Comparison of ENCODE assay signal across 26 mouse cellular contexts in genomic region chr5:102436581-102436980, GRCm38 (mm10).
"Had no signal": no experiment of that assay in that cellular context is flagged by ENCODE, and none has a peak within 500 bp of the region (broad histone marks: within the 10 kb centered on the region; RNA-seq: fewer than 3 reads in every experiment).

No protein-coding gene starts in this region.

- H3K4me3 ChIP-seq: kidney, embryonic 15.5 days; layer of hippocampus, adult 2 months; limb, embryonic 13.5 days; liver, embryonic 12.5 days; liver, embryonic 15.5 days; lung, embryonic 15.5 days; megakaryocyte, embryonic 14.5 days; midbrain, embryonic 10.5 days; midbrain, embryonic 13.5 days; neural tube, embryonic 12.5 days; neural tube, embryonic 15.5 days had no signal

- H3K9me3 ChIP-seq: kidney, embryonic 15.5 days; limb, embryonic 13.5 days; liver, embryonic 12.5 days; liver, embryonic 15.5 days; lung, embryonic 15.5 days; midbrain, embryonic 10.5 days; midbrain, embryonic 13.5 days; neural tube, embryonic 12.5 days; neural tube, embryonic 15.5 days had no signal

- DNase-seq: kidney, adult 8-10 months; kidney, postnatal 14 days; kidney, postnatal 4 days; layer of hippocampus, adult 9-11 months; liver; lung, adult 18-20 months; lung, postnatal 10 days; lung, postnatal 36 days; right cerebral cortex, adult 18-20 months; right cerebral cortex, postnatal 14 days; right cerebral cortex, postnatal 4 days; thymus, adult 2 months; thymus, postnatal 14 days had no signal

- H3K4me1 ChIP-seq: liver, embryonic 12.5 days; liver, embryonic 15.5 days; megakaryocyte, embryonic 14.5 days; midbrain, embryonic 10.5 days; neural tube, embryonic 12.5 days; neural tube, embryonic 15.5 days had no signal

- ATAC-seq: intestine, postnatal 0 days; liver, embryonic 12.5 days; midbrain, embryonic 13.5 days had no signal

- H3K9ac ChIP-seq: kidney, embryonic 15.5 days; limb, embryonic 13.5 days; liver, embryonic 12.5 days; liver, embryonic 15.5 days; lung, embryonic 15.5 days; midbrain, embryonic 13.5 days; neural tube, embryonic 12.5 days; neural tube, embryonic 15.5 days had no signal

- H3K36me3 ChIP-seq: kidney, embryonic 15.5 days; limb, embryonic 13.5 days; liver, embryonic 12.5 days; liver, embryonic 15.5 days; lung, embryonic 15.5 days; midbrain, embryonic 10.5 days; midbrain, embryonic 13.5 days; neural tube, embryonic 12.5 days; neural tube, embryonic 15.5 days had no signal

- H3K4me2 ChIP-seq: kidney, embryonic 15.5 days; limb, embryonic 13.5 days; liver, embryonic 12.5 days; liver, embryonic 15.5 days; lung, embryonic 15.5 days; midbrain, embryonic 13.5 days; neural tube, embryonic 12.5 days; neural tube, embryonic 15.5 days had no signal

- H3K27ac ChIP-seq: kidney, embryonic 15.5 days; layer of hippocampus, adult 2 months; limb, embryonic 13.5 days; liver, embryonic 12.5 days; liver, embryonic 15.5 days; lung, embryonic 15.5 days; midbrain, embryonic 10.5 days; midbrain, embryonic 13.5 days; neural tube, embryonic 12.5 days; neural tube, embryonic 15.5 days; stomach, postnatal 0 days had no signal

- H3K27me3 ChIP-seq: kidney, embryonic 15.5 days; limb, embryonic 13.5 days; liver, embryonic 12.5 days; liver, embryonic 15.5 days; lung, embryonic 15.5 days; megakaryocyte, embryonic 14.5 days; midbrain, embryonic 13.5 days; neural tube, embryonic 12.5 days; neural tube, embryonic 15.5 days had no signal
